Mouse (Mus musculus): ENCODE measurements around the gene Slamf7. TPM values are rescaled to one million over a fixed set of nuclear protein-coding genes. Genes with fewer than 3 reads are reported as not detected.

Gene Slamf7
- polyA plus RNA-seq (2015; fragmentation: Nextera tagmentation; extraction: Ambion mirVana): 4.1 and 6.0 TPM in 2 replicates

DNA sequence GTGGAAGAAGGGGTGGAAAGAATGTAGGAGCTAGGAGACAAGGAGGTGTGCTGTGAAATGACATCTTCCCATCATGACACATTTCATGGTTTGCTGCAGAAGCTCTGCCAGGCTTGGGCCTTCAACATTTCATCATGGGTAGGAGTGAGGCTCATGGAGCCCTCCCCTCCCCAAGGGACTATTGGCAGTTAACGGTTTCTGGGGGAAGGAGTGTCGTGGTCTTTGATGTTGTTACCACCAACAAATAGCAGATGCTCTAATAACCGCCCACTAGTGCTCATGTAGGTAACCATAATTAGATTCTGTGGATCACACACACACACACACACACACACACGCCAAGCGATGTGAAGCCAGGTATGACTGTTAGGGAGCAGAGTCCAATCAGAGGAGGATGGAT lies at the start of gene Slamf7:
Gene Slamf7 (minus strand): TSS at position 302 of the 400 bp plus-strand sequence.

DNA sequence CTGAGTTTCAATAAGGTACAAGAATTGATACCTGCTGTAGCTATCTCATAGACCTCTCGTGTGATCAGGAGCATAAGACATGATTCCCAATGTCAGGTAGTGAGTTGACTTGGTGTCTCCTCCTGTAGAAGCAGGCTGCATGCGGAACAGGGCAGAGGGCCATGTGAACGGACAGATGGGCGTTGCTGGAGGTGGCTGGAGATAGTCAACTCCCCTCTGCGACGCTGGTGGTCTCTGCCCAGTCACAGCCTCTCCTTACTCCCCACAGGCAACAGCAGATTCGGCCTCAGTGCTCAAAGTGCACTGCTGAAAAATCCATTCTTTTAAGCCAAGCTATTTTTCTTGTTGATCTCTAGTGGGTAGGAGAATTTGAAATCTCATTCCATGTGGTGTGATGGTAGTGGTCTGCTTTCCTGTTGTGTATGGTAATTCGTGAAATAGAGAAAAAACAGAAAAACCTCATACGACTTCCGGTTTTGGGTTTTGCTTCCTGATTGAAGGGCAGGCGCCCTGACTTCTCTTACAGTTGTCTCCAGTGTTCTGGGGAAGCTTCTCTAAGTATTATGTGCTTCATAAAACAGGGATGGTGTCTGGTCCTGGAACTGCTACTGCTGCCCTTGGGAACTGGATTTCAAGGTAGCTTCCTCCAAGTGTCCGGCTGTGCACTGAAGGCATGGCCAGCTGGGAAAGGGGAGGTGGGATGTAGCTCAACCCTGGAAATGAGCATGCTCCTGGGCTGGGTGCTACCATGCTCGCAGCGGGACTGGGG lies 28.9 kb upstream of the Slamf7 start, which contains the start of gene Cd48:
Gene Cd48 (plus strand): TSS at position 479 of the 769 bp plus-strand sequence.

DNA sequence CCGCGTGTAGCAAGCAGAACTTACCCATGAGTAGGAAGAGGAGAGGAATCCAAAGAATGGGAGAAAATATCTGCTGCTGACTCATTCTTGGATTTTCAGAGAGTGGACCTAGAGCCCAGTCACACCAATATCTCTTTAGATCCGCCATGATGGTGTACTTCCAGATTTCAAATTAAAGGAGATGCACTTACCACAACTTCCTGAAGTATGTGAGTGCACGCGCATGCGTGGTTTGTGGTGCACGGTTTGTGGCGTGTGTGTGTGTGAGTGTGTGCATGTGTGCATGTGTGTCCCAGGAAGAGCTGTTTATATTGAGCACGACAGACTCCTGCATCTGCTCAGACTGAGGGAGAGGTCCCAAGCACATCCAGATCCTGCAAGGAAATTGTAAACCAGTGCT lies 45.7 kb downstream of the Slamf7 start, which contains the start of gene Ly9:
Gene Ly9 (minus strand): TSS at position 235 of the 400 bp plus-strand sequence.

Other genes starting within 250 kb of the Slamf7 start
- 36.7 and 42.8 TPM in 2 replicates for gene Usf1, start 241.7 kb downstream of the Slamf7 start, polyA plus RNA-seq (2015; fragmentation: Nextera tagmentation; extraction: Ambion mirVana)
- gene Tstd1, start 234.2 kb downstream of the Slamf7 start, polyA plus RNA-seq (2015; fragmentation: Nextera tagmentation; extraction: Ambion mirVana): 2.8 and 4.4 TPM in 2 replicates
- 24.5 and 31.5 TPM in 2 replicates for gene F11r, start 215.5 kb downstream of the Slamf7 start, polyA plus RNA-seq (2015; fragmentation: Nextera tagmentation; extraction: Ambion mirVana)
- gene Alyref2, start 149.6 kb downstream of the Slamf7 start, polyA plus RNA-seq (2015; fragmentation: Nextera tagmentation; extraction: Ambion mirVana): 6.6 and 8.5 TPM in 2 replicates
- gene Itln1, start 117.7 kb downstream of the Slamf7 start, polyA plus RNA-seq (2015; fragmentation: Nextera tagmentation; extraction: Ambion mirVana): not detected in 2 replicates
- 8.0 and 8.9 TPM in 2 replicates for gene Cd244a, start 93.8 kb downstream of the Slamf7 start, polyA plus RNA-seq (2015; fragmentation: Nextera tagmentation; extraction: Ambion mirVana)
- gene Ly9, start 45.6 kb downstream of the Slamf7 start, polyA plus RNA-seq (2015; fragmentation: Nextera tagmentation; extraction: Ambion mirVana): 2.5 and 3.4 TPM in 2 replicates
- gene Cd48, start 29.0 kb upstream of the Slamf7 start, polyA plus RNA-seq (2015; fragmentation: Nextera tagmentation; extraction: Ambion mirVana): 28.5 and 35.8 TPM in 2 replicates
- 1.5 and 1.8 TPM in 2 replicates for gene Slamf1, start 114.1 kb upstream of the Slamf7 start, polyA plus RNA-seq (2015; fragmentation: Nextera tagmentation; extraction: Ambion mirVana)
- gene Cd84, start 186.7 kb upstream of the Slamf7 start, polyA plus RNA-seq (2015; fragmentation: Nextera tagmentation; extraction: Ambion mirVana): 21.4 and 25.4 TPM in 2 replicates
- gene Gm10521, start 242.6 kb upstream of the Slamf7 start, polyA plus RNA-seq (2015; fragmentation: Nextera tagmentation; extraction: Ambion mirVana): 0.35 and 0.47 TPM in 2 replicates

Measured in spleen, postnatal 0 days (tissue).